In genomic region chr10:111583744-111584152, GRCm38 (mm10) we compare ENCODE assay signal across 9 mouse cellular contexts.
A peak's percentile ranks its signal among the peaks of the same experiment; 100 is the strongest.
DNase-seq lines count a peak whose midpoint lies in the region.
"Had no signal": no experiment of that assay in that cellular context is flagged by ENCODE, and none has a peak within 500 bp of the region (broad histone marks: within the 10 kb centered on the region; RNA-seq: fewer than 3 reads in every experiment).

No protein-coding gene starts in this region.

- DNase-seq in adrenal gland, adult 2 months = peak; percentile 86
- DNase-seq in adrenal gland, adult 18-20 months (ENCODE audit: low spot score in 2 of 2) = no peak
- DNase-seq in 3134 (ENCODE audit: extremely low read depth, insufficient read length, low spot score) (peak; percentile 84), NIH3T3 (ENCODE audit: low read depth) (peak; percentile 89)
- peak; percentile 29 for DNase-seq in induced T-regulatory cell, adult 2 months (ENCODE audit: low read depth)
- no peak for DNase-seq in ovary, postnatal 14 days (ENCODE audit: low spot score)
- no peak for DNase-seq in cerebellum, postnatal 14 days
- no peak for DNase-seq in embryo, embryonic 10.5 days (ENCODE audit: low spot score)
- DNase-seq: left cerebral cortex, postnatal 4 days had no signal

Comparison
In these comparisons a context has a peak if more than half of its experiments do, and no peak if none do; other contexts are left out.
1. DNase-seq: peak in adrenal gland, adult 2 months (single experiment), 3134 (single experiment), NIH3T3 (single experiment) and induced T-regulatory cell, adult 2 months (single experiment); none in adrenal gland, adult 18-20 months (0 of 2), ovary, postnatal 14 days (single experiment), cerebellum, postnatal 14 days (0 of 2) and embryo, embryonic 10.5 days (single experiment).